Mouse (Mus musculus) heart, postnatal 36 days (tissue): ENCODE measurements around the gene Etd. TPM values are rescaled to one million over a fixed set of nuclear protein-coding genes. Genes with fewer than 3 reads are reported as not detected.
"Not testable (repeated sequence)": the region's sequence is repeated elsewhere in the genome, so short reads cannot be mapped to it uniquely, and the experiment has no call there.

ENCODE experiments used
- DNase-seq, 2 experiments: peaks; one replicate each; pipeline ENCODE4 v3.0.0; 2021 to 2022
- intact Hi-C: fragments of 180-260 bp; cut with DNase I; formaldehyde crosslinking; loops from one replicate; pipeline ENCODE4 v1.15.1; 2025
- total RNA-seq, 2 experiments: library from RNA; stranded (reverse); gene quantifications; 2 replicates each; pipeline ENCODE4 v1.2.3; 2021

Gene Etd
- not detected for total RNA-seq

- intact Hi-C loops, result no loop called here
- DNase-seq, result no peak
Observed at GRCm38 (mm10) chrX:53434618-53435017, at the start of gene Etd. Gene Etd (plus strand): TSS chrX:53434918.

GRCm38 (mm10) chrX:53386362-53386761, 48.4 kb upstream of the Etd start:
- intact Hi-C loops, result no loop called here

GRCm38 (mm10) chrX:53432888-53433287, 1.8 kb upstream of the Etd start:
- no peak for DNase-seq
- intact Hi-C loops, result loop anchor here (1.0 kb wide), 1 partner anchor 92 kb away; no protein-coding TSS in a partner anchor

More at GRCm38 (mm10) chrX:53386362-53386761, 48.4 kb upstream of the Etd start:
- no peak for DNase-seq

- intact Hi-C loops, result no loop called here
- no peak for DNase-seq
Observed at GRCm38 (mm10) chrX:53459573-53459972, 24.9 kb downstream of the Etd start.

GRCm38 (mm10) chrX:53464194-53464593, 29.5 kb downstream of the Etd start:
- intact Hi-C loops, DNase-seq: not testable (repeated sequence)

Other genes starting within 250 kb of the Etd start
- gene Plac1, start 194.8 kb upstream of the Etd start, total RNA-seq, result not detected
- gene Fam122b, start 165.1 kb upstream of the Etd start, total RNA-seq, result 1 to 10 TPM; 2.5 to 3.5 TPM
- not detected for gene Fam122c, start 161.5 kb upstream of the Etd start, total RNA-seq
- gene Mospd1, start 64.4 kb upstream of the Etd start, total RNA-seq, result 10 to 100 TPM; 45.2 to 48.3 TPM
- 10 to 100 TPM; 19.6 to 22.3 TPM for gene Rtl8c, start 173.1 kb downstream of the Etd start, total RNA-seq
- not detected for gene Gm14597, start 174.1 kb downstream of the Etd start, total RNA-seq
- gene Rtl8a, start 208.8 kb downstream of the Etd start, total RNA-seq, result 100 to 1,000 TPM; 138 to 140 TPM
- gene Rtl8b, start 235.5 kb downstream of the Etd start, total RNA-seq, result 10 to 100 TPM; 82.1 to 97.6 TPM